Mouse (Mus musculus) midbrain, postnatal 0 days (tissue): ENCODE data around the gene Cenpu. TPM values are rescaled to one million over a fixed set of nuclear protein-coding genes. Genes with fewer than 3 reads are reported as not detected.
A peak's percentile ranks its signal among the peaks of the same experiment; 100 is the strongest.

Source experiments
- ATAC-seq: fragments of 200-750 bp; cut with Nextera tagmentation; 2 replicates; pipeline ENCODE4 v1.8.0; 2017; ENCODE audit warnings: moderate number of reproducible peaks, mild to moderate bottlenecking, moderate TSS enrichment, moderate library complexity; ENCODE audit not compliant: low FRiP score
- DNase-seq: peaks from one replicate; pipeline ENCODE4 v3.0.0-alpha.2; 2015; ENCODE audit warnings: low spot score
- H3K27ac ChIP-seq: fragments of 300-500 bp; sonication (generic); 2 replicates; pipeline ENCODE4 v1.5.1; 2014; ENCODE audit warnings: low read depth, mild to moderate bottlenecking, low read length, mixed read lengths
- H3K27me3 ChIP-seq: fragments of 300-500 bp; sonication (generic); 2 replicates; pipeline ENCODE4 v1.6.1; 2014; ENCODE audit warnings: low read length, control low read depth, mixed read lengths; ENCODE audit not compliant: insufficient read depth
- H3K36me3 ChIP-seq: fragments of 300-500 bp; sonication (generic); 2 replicates; pipeline ENCODE4 v1.6.1; 2014; ENCODE audit warnings: low read length, control low read depth, mixed read lengths; ENCODE audit not compliant: insufficient read depth
- H3K4me1 ChIP-seq: fragments of 300-500 bp; sonication (generic); 2 replicates; pipeline ENCODE4 v1.6.1; 2014; ENCODE audit warnings: mild to moderate bottlenecking, control low read depth, antibody characterized with exemption, low read length, mixed read lengths; ENCODE audit not compliant: insufficient read depth
- H3K4me2 ChIP-seq: fragments of 300-500 bp; sonication (generic); 2 replicates; pipeline ENCODE4 v1.6.1; 2014; ENCODE audit warnings: low read depth, mild to moderate bottlenecking, low read length, mixed read lengths; ENCODE audit not compliant: poor library complexity, severe bottlenecking
- H3K4me3 ChIP-seq: fragments of 300-500 bp; sonication (generic); 2 replicates; pipeline ENCODE4 v1.5.1; 2014; ENCODE audit warnings: low read depth, mild to moderate bottlenecking, low read length, moderate library complexity
- H3K9ac ChIP-seq: fragments of 300-500 bp; sonication (generic); replicated peaks from 2 replicates; pipeline ENCODE4 v1.6.1; 2014; ENCODE audit warnings: mild to moderate bottlenecking, low read length, moderate library complexity, mixed read lengths; ENCODE audit not compliant: poor library complexity, severe bottlenecking
- H3K9me3 ChIP-seq: fragments of 300-500 bp; sonication (generic); 2 replicates; pipeline ENCODE4 v1.6.1; 2016; ENCODE audit warnings: low read length, control low read depth
- CTCF ChIP-seq: IDR thresholded peaks from 2 replicates; pipeline ENCODE4 v1.5.1; 2016; ENCODE audit warnings: antibody characterized with exemption, mild to moderate bottlenecking
- WGBS: fragments of 180-500 bp; shearing (Covaris S2); extraction: QIAGEN DNeasy Blood & Tissue Kit; methylation state at CpG from one replicate; pipeline ENCODE4 v1.1.7; 2014; 5-methylcytosine and 5-hydroxymethylcytosine counted together
- polyA plus RNA-seq: library from polyadenylated mRNA; unstranded; fragments of >200 nt; fragmentation: Nextera tagmentation; extraction: Ambion mirVana; gene quantifications from 2 replicates; pipeline ENCODE4 v1.2.1, GENCODE M21; 2015
- total RNA-seq: library from RNA; depleted of rRNA; stranded (reverse); fragments of >200 nt; gene quantifications from 2 replicates; pipeline ENCODE4 v1.2.3, GENCODE M21; 2014

The Cenpu gene
- total and polyA plus RNA-seq, 2 experiments from 2014 or later: 2.9 to 6.6 TPM

DNA sequence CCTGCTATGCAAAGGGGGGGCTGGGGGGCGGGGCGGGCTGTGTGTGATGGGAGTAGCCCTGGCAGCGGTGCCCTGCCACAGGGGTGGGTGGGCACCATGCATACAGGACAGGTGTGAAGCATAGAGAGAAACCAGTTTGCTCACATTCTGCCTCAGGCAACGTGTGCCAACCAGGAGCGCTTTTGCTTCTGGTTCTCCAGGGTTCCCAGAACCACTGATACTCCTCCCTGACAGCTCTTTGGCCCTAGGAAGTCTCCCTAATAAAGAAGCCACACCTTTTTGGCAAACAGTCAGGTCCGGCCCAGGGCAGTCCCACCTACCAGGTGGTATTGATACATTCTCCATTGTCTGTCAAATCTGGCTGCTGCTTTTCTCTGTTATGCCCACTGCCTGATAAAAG lies 8.2 kb upstream of the Cenpu start:
- no peak overlapping the region for H3K4me2 ChIP-seq
- no peak overlapping the region for H3K9ac ChIP-seq
- H3K36me3 ChIP-seq: no peaks in the 10 kb centered on the region
- ATAC-seq (no peak), DNase-seq (no peak)
- no peaks in the 10 kb centered on the region for H3K27me3 ChIP-seq
- TF ChIP-seq CTCF: no peak
- 82% methylated on average over 6 of the region's 6 CpGs for WGBS
- no peaks in the 10 kb centered on the region for H3K9me3 ChIP-seq
- no peaks in the 10 kb centered on the region for H3K4me1 ChIP-seq
- no peak overlapping the region for H3K27ac ChIP-seq
- H3K4me3 ChIP-seq: no peak overlapping the region

DNA sequence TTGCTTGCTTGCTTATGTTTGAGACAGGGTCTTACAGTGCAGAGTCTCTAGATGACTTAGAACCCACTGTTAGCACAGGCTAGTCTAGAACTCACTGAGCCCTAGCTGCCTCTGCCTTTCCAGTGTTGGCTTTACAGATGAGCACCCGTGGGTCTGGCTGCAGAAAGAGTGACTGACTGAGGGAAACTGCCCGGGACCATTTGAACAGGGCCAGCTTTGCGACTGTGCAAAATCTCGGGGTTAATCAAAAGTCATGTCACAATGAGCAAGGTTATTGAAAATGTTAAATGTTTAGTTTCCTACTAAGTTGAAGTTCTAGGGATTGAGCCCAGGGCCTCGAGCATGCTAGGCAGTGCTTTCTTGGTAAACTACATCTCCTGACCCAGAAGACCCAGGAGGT lies 6.0 kb upstream of the Cenpu start:
- WGBS: 88% methylated on average over 5 of the region's 5 CpGs
- no peak for TF ChIP-seq CTCF
- Histone ChIP-seq H3K4me2 (no peak overlapping the region), H3K36me3 (no peaks in the 10 kb centered on the region), H3K9ac (no peak overlapping the region), H3K27me3 (no peaks in the 10 kb centered on the region), H3K4me3 (no peak overlapping the region), H3K9me3 (no peaks in the 10 kb centered on the region), H3K4me1 (no peaks in the 10 kb centered on the region), H3K27ac (no peak overlapping the region)
- DNase-seq: no peak
- no peak for ATAC-seq

DNA sequence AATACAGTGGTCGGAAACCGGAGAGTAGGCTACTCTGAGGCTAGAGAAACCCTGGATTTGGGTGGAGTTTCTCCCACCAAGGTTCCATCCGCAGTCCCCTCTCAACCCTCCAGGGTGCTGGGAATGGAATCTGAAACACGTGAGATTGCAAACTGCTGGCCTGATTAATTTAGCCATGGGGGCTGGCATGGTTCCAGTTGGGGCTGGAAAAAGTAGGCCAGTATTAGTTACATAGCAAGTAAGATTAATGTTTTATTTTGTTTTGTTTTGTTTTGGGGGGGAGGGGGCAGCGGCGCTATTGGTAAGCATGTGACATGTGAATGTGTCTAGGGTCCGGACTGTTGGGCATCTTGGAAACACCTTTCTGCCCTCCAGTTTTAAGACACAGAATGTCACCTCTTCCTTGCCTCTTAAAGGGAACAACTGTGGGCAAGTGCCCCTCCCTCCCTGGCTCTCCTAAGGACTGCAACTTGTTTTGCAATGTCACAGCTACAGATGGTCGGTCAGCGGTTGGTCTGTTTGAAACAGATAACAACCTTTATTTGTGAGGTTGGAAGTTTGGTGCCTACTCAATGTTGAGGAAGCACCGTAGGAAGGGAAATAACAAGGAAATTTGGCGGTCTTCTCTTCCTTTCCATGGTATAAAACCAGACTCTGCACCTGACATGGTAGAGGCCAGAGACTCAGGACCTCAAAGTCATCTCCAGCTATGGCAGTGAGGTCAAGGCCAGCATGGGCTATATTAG lies 5.2 kb upstream of the Cenpu start:
- no peak overlapping the region for H3K4me3 ChIP-seq
- H3K27me3 ChIP-seq: no peaks in the 10 kb centered on the region
- ATAC-seq (no peak), DNase-seq (no peak)
- H3K36me3 ChIP-seq: no peaks in the 10 kb centered on the region
- H3K4me1 ChIP-seq: no peaks in the 10 kb centered on the region
- WGBS: 84% methylated on average over 11 of the region's 11 CpGs
- no peaks in the 10 kb centered on the region for H3K9me3 ChIP-seq
- H3K9ac ChIP-seq: no peak overlapping the region
- H3K27ac ChIP-seq: no peak overlapping the region
- no peak for TF ChIP-seq CTCF
- no peak overlapping the region for H3K4me2 ChIP-seq

DNA sequence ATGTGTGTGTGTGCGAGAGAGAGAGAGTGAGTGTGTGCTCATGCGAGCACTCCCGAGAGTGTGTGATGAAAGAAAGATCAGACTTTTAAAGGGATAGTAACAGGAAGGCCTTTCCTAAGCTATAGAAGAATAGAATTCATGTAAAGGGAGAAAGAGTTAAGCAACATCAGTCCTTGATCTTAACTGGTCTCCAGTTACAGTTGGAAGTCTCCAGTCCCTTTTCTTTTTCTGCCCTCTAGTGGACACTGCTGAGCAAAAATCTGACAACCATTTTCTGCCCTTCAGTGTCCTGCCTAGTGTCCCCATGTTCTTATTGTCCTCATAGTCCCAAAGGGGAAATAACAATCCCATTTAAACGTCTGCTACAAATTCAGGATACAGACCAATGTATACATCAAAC lies 4.6 kb upstream of the Cenpu start:
- Histone ChIP-seq H3K4me2 (no peak overlapping the region), H3K9me3 (no peaks in the 10 kb centered on the region), H3K4me1 (peaks cover under 1% of the 10 kb centered on the region; the same call in 1 of the 2 replicates), H3K27ac (no peak overlapping the region), H3K4me3 (no peak overlapping the region), H3K36me3 (no peaks in the 10 kb centered on the region), H3K9ac (no peak overlapping the region), H3K27me3 (no peaks in the 10 kb centered on the region)
- 56% methylated on average over 4 of the region's 4 CpGs for WGBS
- DNase-seq (peak; percentile 84), ATAC-seq (no peak)
- TF ChIP-seq CTCF: peak; percentile 82

DNA sequence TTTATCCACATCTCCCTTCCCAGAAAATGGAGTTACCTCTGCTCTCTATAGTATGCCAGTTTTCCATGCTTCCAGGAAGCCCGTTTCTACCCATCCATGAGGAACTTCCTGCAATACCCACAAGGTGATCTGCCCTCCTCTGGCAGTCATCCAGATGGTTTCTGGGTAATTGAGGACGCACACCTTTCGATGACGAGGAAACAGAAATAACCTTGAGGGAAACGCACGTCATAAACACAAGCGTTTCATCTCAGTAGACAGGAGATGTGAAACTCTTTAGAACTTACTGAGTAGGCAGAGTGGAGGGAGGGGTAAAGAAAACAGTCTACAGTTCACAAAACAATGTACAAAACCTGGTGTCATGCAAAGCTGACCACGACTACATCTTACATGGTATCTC lies 1.8 kb upstream of the Cenpu start:
- no peak overlapping the region for H3K27ac ChIP-seq
- no peak for ATAC-seq
- H3K4me1 ChIP-seq: peaks cover 4% of the 10 kb centered on the region; the same call in 1 of the 2 replicates
- 84% methylated on average over 8 of the region's 8 CpGs for WGBS
- no peak overlapping the region for H3K4me3 ChIP-seq
- DNase-seq: no peak
- H3K9me3 ChIP-seq: no peaks in the 10 kb centered on the region
- H3K27me3 ChIP-seq: no peaks in the 10 kb centered on the region
- H3K4me2 ChIP-seq: no peak overlapping the region
- H3K9ac ChIP-seq: no peak overlapping the region
- TF ChIP-seq CTCF: no peak
- no peaks in the 10 kb centered on the region for H3K36me3 ChIP-seq

DNA sequence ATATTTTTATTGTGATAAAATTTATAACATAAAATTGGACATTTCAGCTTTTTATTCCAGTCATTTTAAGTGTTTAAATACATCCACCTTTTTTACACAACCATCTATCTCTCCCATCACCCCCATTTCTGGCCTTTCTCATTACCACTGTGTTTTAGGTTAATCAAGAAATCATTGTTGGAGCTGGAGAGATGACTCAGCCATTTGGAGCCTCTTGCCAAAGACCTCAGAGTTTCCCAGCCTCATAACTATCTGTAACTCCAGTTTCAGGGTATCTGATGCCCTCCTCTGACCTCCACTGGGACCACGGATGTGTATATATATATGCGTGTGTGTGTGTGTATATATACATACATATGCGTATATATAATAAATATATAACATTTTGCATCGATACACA lies 799 bp upstream of the Cenpu start:
- no peak for ATAC-seq
- Histone ChIP-seq H3K4me1 (peaks cover 4% of the 10 kb centered on the region; the same call in 1 of the 2 replicates), H3K9ac (no peak overlapping the region), H3K9me3 (no peaks in the 10 kb centered on the region), H3K36me3 (no peaks in the 10 kb centered on the region), H3K4me2 (peak overlapping the region; percentile 46), H3K27me3 (no peaks in the 10 kb centered on the region), H3K27ac (no peak overlapping the region), H3K4me3 (peak overlapping the region; percentile 66)
- peak; percentile 11 for DNase-seq
- 52% methylated on average over 4 of the region's 4 CpGs for WGBS
- TF ChIP-seq CTCF: no peak; the same call in 1 of the 2 replicates
